Mouse (Mus musculus) embryonic facial prominence, embryonic 12.5 days (tissue): ENCODE results near the gene Slc38a10. TPM values are rescaled to one million over a fixed set of nuclear protein-coding genes. Genes with fewer than 3 reads are reported as not detected.

Source experiments
- ATAC-seq: fragments of 200-750 bp; cut with Nextera tagmentation; 2 replicates; pipeline ENCODE4 v1.8.0; 2017; ENCODE audit not compliant: insufficient number of reproducible peaks, insufficient read depth, low FRiP score, low TSS enrichment
- H3K27ac ChIP-seq: fragments of 300-500 bp; sonication (generic); 2 replicates; pipeline ENCODE4 v1.5.1; 2016; ENCODE audit warnings: mild to moderate bottlenecking
- H3K27me3 ChIP-seq: fragments of 300-500 bp; sonication (generic); 2 replicates; pipeline ENCODE4 v1.6.1; 2016; ENCODE audit warnings: mild to moderate bottlenecking, moderate library complexity
- H3K36me3 ChIP-seq: fragments of 300-500 bp; sonication (generic); 2 replicates; pipeline ENCODE4 v1.6.1; 2016; ENCODE audit warnings: mild to moderate bottlenecking
- H3K4me1 ChIP-seq: fragments of 300-500 bp; sonication (generic); 2 replicates; pipeline ENCODE4 v1.6.1; 2016
- H3K4me2 ChIP-seq: fragments of 300-500 bp; sonication (generic); replicated peaks from 2 replicates; pipeline ENCODE4 v1.6.1; 2016; ENCODE audit warnings: mild to moderate bottlenecking, moderate library complexity
- H3K4me3 ChIP-seq: fragments of 300-500 bp; sonication (generic); 2 replicates; pipeline ENCODE4 v1.5.1; 2016; ENCODE audit warnings: mild to moderate bottlenecking
- H3K9ac ChIP-seq: fragments of 300-500 bp; sonication (generic); 2 replicates; pipeline ENCODE4 v1.6.1; 2016; ENCODE audit warnings: mild to moderate bottlenecking, moderate library complexity
- H3K9me3 ChIP-seq: fragments of 300-500 bp; sonication (generic); 2 replicates; pipeline ENCODE4 v1.6.1; 2016; ENCODE audit warnings: mild to moderate bottlenecking, moderate library complexity
- WGBS: fragments of 180-500 bp; shearing (Covaris S2); methylation state at CpG from one replicate; pipeline ENCODE4 v1.1.7; 2016; 5-methylcytosine and 5-hydroxymethylcytosine counted together
- polyA plus RNA-seq: library from polyadenylated mRNA; unstranded; fragments of >200 nt; fragmentation: Nextera tagmentation; extraction: Ambion mirVana; gene quantifications from 2 replicates; pipeline ENCODE4 v1.2.1, GENCODE M21; 2016

Gene Slc38a10
- polyA plus RNA-seq, 1 experiment from 2014 or later: 99.5 TPM

DNA sequence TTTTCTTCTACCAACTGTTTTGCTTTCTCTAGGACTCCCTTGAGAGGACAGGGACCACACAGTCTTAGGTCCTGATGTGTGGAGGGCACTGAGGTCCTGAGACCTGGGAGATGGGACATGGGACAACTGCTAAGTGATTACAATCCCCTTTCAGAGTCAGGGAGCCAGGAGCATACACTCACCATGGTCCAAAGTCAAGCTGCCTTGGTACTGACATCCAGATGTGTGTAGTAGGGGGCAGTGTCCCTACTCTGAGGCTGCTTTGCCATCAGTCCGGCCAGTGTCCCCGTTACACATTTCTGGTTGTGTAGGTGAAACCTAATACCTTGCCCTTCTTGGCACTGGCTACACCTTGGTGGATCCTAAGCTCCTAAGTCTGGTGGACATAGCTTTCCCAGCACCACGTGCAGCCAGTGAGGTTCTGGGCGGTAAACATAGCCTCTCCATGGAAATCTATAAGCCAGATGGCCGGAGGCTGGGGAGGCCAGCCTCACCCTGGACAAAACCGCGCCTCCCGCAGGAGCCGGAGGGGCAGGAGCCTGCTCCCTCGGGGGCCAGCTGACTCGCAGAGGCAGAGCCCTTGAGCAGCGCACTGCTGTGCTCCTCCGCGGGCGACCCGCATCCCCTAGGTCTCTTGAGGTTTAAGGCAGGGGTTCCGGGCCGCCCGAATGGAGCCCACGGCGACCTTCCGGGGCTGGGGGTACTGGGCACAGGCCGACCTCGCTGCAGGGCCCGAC lies 65.1 kb downstream of the Slc38a10 start:
- Histone ChIP-seq H3K4me3 (peak overlapping the region; percentile 97), H3K36me3 (peaks cover 31% of the 10 kb centered on the region), H3K9me3 (no peaks in the 10 kb centered on the region), H3K27me3 (no peaks in the 10 kb centered on the region), H3K27ac (peak overlapping the region; percentile 84), H3K4me1 (peaks cover 15% of the 10 kb centered on the region), H3K4me2 (peak overlapping the region; percentile 94), H3K9ac (peak overlapping the region; percentile 96)
- peak; percentile 6; the same call in 1 of the 2 replicates for ATAC-seq
- WGBS: under 1% methylated on average over 25 of the region's 25 CpGs

DNA sequence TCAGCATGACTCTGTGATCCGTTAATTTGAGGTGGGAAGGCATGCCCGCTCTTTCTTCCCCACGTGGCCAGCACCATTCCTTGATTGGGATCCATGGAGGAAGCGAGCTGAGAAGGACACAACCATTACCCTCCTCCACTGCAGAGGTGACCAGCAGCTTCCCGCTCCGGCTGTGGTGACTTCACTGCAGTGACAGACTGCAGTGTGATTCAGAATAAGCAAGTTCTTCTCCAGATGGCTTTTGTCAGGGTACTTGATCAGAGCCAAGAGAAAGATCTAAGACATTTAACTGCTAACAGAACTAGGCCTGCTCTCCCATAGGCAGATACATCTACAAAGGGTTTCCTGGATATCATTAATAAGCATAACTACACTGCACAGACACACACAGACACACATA lies 70.9 kb downstream of the Slc38a10 start:
- no peak for ATAC-seq
- Histone ChIP-seq H3K9me3 (no peaks in the 10 kb centered on the region), H3K27me3 (no peaks in the 10 kb centered on the region), H3K9ac (no peak overlapping the region), H3K4me1 (peaks cover 2% of the 10 kb centered on the region; the same call in 1 of the 2 replicates), H3K36me3 (peaks cover 78% of the 10 kb centered on the region), H3K27ac (no peak overlapping the region), H3K4me3 (no peak overlapping the region), H3K4me2 (no peak overlapping the region)
- 87% methylated on average over 6 of the region's 6 CpGs for WGBS

DNA sequence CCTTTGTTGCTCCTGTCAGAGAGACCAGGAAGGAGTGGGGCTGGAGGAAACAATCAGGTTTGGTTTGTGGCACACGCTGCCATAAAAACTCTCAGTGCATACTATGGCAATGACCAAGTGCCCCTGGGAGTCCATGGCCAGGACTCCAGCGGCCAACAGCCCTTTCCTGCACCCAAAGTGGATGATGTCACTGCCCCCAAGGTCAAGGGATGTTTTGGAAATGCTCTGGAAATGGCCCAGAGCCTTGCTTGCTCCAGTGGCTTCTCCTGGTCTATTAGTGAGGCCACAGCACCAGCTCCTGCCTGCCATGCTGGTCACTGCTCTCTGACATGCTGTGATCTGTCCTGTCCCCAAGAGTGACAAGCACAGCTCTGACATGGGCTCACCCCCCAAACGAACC lies 75.0 kb downstream of the Slc38a10 start:
- H3K9me3 ChIP-seq: no peaks in the 10 kb centered on the region
- H3K4me2 ChIP-seq: no peak overlapping the region
- H3K27me3 ChIP-seq: no peaks in the 10 kb centered on the region
- no peak overlapping the region for H3K9ac ChIP-seq
- H3K4me1 ChIP-seq: no peaks in the 10 kb centered on the region
- H3K27ac ChIP-seq: no peak overlapping the region
- no peak overlapping the region for H3K4me3 ChIP-seq
- H3K36me3 ChIP-seq: peaks cover 85% of the 10 kb centered on the region
- ATAC-seq: no peak
- 82% methylated on average over 3 of the region's 3 CpGs for WGBS

DNA sequence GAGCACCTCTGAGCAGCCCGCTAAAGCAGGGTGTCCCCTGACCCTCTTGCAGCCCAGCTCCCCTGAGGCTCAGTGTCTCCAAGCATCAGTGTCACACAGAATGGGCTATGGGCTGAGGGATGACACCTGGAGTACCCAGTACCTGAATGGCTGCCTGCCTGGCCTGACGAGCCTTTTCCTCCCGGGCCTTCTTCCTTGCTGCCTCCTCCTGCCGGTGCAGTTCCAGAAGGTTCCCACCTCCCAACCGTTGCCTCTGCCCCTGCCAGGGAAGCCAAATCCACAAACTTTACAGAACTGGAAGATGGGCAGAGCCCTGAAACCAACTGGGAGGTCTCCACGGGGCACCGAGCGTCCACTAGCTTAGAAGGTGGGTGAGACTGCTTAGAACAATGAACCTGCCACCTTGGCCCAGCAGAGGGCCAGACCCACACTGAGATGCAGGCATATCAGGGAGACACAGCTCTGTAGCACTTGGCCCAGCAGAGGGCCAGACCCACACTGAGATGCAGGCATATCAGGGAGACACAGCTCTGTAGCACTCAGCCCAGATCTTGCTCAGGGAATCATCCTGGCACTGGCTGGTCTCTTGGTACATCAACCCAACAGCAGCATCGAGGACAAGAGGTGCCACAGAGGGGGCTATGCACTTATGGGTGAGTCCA lies 78.0 kb downstream of the Slc38a10 start:
- Histone ChIP-seq H3K9ac (no peak overlapping the region), H3K4me1 (0 out of 2 replicates have a peak, but pooled peaks cover 6% of the 10 kb centered on the region), H3K4me2 (no peak overlapping the region), H3K36me3 (peaks cover 85% of the 10 kb centered on the region), H3K9me3 (no peaks in the 10 kb centered on the region), H3K27ac (no peak overlapping the region), H3K27me3 (no peaks in the 10 kb centered on the region), H3K4me3 (no peak overlapping the region)
- ATAC-seq: no peak
- 90% methylated on average over 9 of the region's 9 CpGs for WGBS

DNA sequence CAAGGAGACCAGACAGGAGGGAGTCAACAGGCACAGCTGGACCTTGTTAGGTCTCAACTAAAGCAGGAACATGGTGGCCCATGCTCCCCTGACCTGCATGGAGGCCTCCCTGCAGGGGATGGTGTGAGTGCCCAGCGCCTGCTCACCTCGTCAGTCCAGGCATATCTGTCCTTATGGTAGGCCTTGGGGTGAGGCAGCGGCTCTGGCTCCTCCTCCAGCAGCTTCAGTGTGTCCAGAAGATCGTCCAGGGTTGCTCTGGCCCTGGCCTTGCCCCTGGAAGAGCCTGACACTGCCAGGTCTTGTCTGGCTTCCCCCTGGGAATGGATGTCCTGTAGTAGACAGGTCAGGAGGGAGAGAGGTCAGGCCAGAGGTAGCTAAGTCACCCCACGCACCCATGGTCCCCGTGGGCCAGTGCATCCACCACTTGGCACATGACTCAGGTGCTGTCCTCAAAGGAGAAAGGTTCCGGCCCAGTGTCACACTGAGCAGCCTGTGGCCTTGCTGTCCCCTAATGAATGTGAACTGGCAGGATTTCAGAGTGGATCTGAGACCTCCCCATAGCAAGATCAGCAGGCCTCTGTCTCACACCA lies 79.3 kb downstream of the Slc38a10 start:
- Histone ChIP-seq H3K9ac (no peak overlapping the region), H3K4me1 (0 out of 2 replicates have a peak, but pooled peaks cover 6% of the 10 kb centered on the region), H3K4me2 (no peak overlapping the region), H3K9me3 (no peaks in the 10 kb centered on the region), H3K36me3 (peaks cover 83% of the 10 kb centered on the region), H3K27me3 (no peaks in the 10 kb centered on the region), H3K4me3 (no peak overlapping the region), H3K27ac (no peak overlapping the region)
- 67% methylated on average over 7 of the region's 7 CpGs for WGBS
- ATAC-seq: no peak

DNA sequence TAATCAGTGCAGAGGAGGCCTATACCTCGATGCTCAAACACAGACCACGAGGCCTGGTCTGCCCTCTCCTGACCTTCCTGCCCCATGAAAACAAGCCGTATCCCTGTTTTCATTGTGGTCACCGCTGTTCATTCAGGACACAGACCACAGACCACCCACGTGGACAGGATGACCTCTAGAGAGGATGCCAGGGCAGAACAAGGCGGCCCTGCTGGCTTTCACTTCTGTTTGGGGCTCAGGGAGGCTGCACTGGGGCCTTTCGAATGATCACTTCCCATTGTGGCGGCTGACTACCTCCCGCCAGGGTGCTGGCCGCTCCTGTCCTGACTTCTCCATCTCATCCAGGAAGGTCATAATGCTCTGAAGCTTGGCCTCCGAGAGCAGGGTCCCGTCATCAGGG lies 80.1 kb downstream of the Slc38a10 start:
- H3K4me3 ChIP-seq: no peak overlapping the region
- no peak overlapping the region for H3K9ac ChIP-seq
- 45% methylated on average over 12 of the region's 12 CpGs for WGBS
- no peaks in the 10 kb centered on the region for H3K27me3 ChIP-seq
- peaks cover 80% of the 10 kb centered on the region for H3K36me3 ChIP-seq
- H3K27ac ChIP-seq: no peak overlapping the region
- H3K9me3 ChIP-seq: no peaks in the 10 kb centered on the region
- no peak for ATAC-seq
- no peak overlapping the region for H3K4me2 ChIP-seq
- 0 out of 2 replicates have a peak, but pooled peaks cover 6% of the 10 kb centered on the region for H3K4me1 ChIP-seq

DNA sequence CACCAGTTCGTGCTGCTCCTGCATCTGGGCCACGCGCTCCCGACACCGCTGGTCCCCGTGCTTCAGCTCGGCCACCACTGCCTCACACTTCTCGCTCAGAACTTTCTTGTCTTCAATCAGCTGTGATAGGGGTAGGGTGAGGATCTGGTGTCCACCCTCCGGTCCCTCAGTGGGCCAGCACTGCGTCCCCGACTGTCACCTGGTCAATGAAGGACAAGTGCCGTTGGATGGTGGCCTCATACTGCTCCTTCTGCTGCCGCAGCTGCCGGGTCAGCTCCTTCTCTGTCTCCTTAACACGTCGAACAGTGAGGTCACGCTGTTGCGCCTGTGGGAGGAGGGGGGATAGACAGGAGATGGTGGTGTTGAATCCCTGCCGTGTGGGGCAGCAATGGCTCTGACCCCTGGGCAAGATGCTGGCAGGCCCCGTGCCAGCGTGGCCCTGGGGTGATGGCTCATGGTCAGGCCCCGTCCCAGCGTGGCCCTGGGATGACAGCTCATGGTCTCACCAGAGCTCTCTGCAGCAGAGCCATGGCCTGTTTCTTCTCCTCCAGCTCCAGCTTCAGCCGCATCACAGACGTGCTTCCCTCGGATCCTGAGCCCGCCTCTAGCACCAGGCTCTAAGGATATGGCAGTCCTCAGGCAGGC lies 80.7 kb downstream of the Slc38a10 start:
- ATAC-seq: no peak
- peaks cover 81% of the 10 kb centered on the region for H3K36me3 ChIP-seq
- WGBS: 86% methylated on average over 27 of the region's 27 CpGs
- H3K4me1 ChIP-seq: 0 out of 2 replicates have a peak, but pooled peaks cover 6% of the 10 kb centered on the region
- H3K9ac ChIP-seq: 0 out of 2 replicates have a peak overlapping the region, but pooled peaks have one; percentile 21
- no peaks in the 10 kb centered on the region for H3K27me3 ChIP-seq
- H3K9me3 ChIP-seq: no peaks in the 10 kb centered on the region
- H3K4me2 ChIP-seq: no peak overlapping the region
- no peak overlapping the region for H3K27ac ChIP-seq
- H3K4me3 ChIP-seq: no peak overlapping the region

DNA sequence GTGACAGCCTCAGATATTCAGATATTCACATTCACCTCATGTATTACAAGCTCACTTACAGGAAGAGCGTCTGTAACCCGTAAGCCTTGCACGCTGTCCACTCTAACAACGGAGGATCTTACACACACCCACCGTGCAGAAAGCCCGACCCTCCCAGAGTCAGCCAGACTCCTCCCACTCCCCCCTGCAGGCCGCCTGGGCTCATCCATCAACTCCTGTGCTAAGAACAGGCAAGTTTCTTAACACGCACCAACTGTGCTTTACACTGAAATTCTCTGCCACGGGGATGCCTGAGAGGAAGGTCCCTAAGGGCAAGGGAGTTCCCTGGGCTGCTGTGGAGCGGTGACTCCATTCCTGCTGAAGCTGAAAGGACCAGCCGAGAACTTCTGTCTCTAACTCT lies 81.9 kb downstream of the Slc38a10 start:
- Histone ChIP-seq H3K9me3 (no peaks in the 10 kb centered on the region), H3K9ac (no peak overlapping the region), H3K4me1 (0 out of 2 replicates have a peak, but pooled peaks cover 6% of the 10 kb centered on the region), H3K4me3 (no peak overlapping the region), H3K4me2 (no peak overlapping the region), H3K27me3 (no peaks in the 10 kb centered on the region), H3K27ac (no peak overlapping the region), H3K36me3 (peaks cover 85% of the 10 kb centered on the region)
- 38% methylated on average over 11 of the region's 11 CpGs for WGBS
- ATAC-seq: no peak

DNA sequence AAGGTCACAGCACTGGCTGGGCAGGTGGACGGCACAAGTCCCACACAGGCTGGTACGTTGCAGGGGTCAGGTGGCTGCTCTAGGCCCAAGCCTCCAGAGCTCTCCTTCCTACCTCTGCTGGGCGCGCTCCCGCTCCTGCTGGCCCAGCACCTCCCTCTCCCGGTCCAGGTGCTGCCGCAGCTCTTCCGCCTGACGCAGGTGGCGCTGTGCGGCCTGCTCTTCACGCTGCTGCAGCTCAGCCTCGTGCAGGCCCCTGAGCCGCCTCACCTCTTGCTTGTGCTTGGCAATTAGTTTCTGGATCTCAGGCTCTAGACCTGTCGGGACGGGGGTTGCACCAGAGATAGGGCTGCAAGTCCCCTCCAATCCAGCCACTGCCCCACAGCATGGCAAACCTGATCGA lies 83.3 kb downstream of the Slc38a10 start:
- WGBS: 53% methylated on average over 17 of the region's 17 CpGs
- ATAC-seq: no peak
- no peak overlapping the region for H3K4me2 ChIP-seq
- H3K9me3 ChIP-seq: no peaks in the 10 kb centered on the region
- no peaks in the 10 kb centered on the region for H3K27me3 ChIP-seq
- H3K4me1 ChIP-seq: 0 out of 2 replicates have a peak, but pooled peaks cover 6% of the 10 kb centered on the region
- no peak overlapping the region for H3K9ac ChIP-seq
- H3K4me3 ChIP-seq: no peak overlapping the region
- H3K27ac ChIP-seq: no peak overlapping the region
- peaks cover 87% of the 10 kb centered on the region for H3K36me3 ChIP-seq

DNA sequence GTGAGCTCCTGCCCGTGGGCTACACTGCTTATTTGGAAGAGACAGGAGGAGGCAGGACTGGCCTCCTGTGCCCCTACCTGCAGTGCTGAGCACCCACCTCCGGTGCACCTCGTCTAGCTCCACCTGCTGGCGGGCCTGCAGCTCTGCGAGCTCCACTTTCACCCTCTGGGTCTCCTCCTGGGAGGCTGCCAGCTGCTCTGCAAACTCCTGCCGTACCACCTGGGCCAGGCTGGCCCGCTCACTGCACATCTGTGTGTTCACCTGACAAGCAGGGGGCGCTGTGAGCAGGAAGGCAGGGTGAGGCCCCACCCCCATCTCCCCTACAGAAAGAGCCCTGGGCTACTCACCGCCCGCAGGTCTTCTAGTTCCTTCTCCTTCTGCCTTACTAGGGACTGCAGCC lies 85.9 kb downstream of the Slc38a10 start:
- no peak overlapping the region for H3K9ac ChIP-seq
- no peak overlapping the region for H3K27ac ChIP-seq
- H3K4me2 ChIP-seq: no peak overlapping the region
- H3K36me3 ChIP-seq: peaks cover 63% of the 10 kb centered on the region
- no peak for ATAC-seq
- no peaks in the 10 kb centered on the region for H3K9me3 ChIP-seq
- no peak overlapping the region for H3K4me3 ChIP-seq
- WGBS: 37% methylated on average over 10 of the region's 10 CpGs
- no peaks in the 10 kb centered on the region for H3K27me3 ChIP-seq
- 0 out of 2 replicates have a peak, but pooled peaks cover 6% of the 10 kb centered on the region for H3K4me1 ChIP-seq

DNA sequence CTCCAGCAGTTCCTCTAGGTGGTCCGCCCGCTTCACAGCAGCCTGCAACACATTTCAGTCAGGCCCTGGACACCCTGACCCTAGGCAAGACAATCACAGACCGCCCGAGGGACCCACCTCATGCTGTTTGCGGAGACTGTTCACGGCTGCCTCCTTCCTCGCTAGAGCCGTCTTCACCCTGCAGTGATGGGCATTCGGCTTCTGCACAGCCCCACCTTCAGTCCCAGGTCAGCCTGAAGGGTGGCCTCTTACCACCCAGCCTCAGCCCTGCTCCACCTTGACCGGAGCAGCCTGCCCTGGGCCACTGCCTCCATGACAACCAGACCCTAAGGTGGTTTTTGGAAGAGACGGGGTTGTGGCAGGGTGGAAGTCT lies 86.5 kb downstream of the Slc38a10 start:
- ATAC-seq: no peak
- 0 out of 2 replicates have a peak, but pooled peaks cover 4% of the 10 kb centered on the region for H3K4me1 ChIP-seq
- no peak overlapping the region for H3K27ac ChIP-seq
- no peaks in the 10 kb centered on the region for H3K27me3 ChIP-seq
- no peaks in the 10 kb centered on the region for H3K9me3 ChIP-seq
- H3K36me3 ChIP-seq: peaks cover 57% of the 10 kb centered on the region
- H3K4me2 ChIP-seq: no peak overlapping the region
- H3K9ac ChIP-seq: no peak overlapping the region
- no peak overlapping the region for H3K4me3 ChIP-seq
- 86% methylated on average over 11 of the region's 11 CpGs for WGBS
